Mouse (Mus musculus): Measurements from ENCODE around the gene Gm17428.
"Not testable (repeated sequence)": the region's sequence is repeated elsewhere in the genome, so short reads cannot be mapped to it uniquely, and the experiment has no call there.

The Gm17428 gene

GRCm38 (mm10) chr14:54976633-54977032 is at the start of gene Gm17428:
Gene Gm17428 (plus strand): TSS chr14:54976933.
- DNase-seq (ENCODE audit: low spot score in 2 of 2) = no peak

- DNase-seq (ENCODE audit: low spot score in 2 of 2) = no peak
Observed at GRCm38 (mm10) chr14:54927296-54927695, 49.4 kb upstream of the Gm17428 start.

- DNase-seq (ENCODE audit: low spot score in 2 of 2) = no peak
Observed at GRCm38 (mm10) chr14:54929801-54930200, 46.9 kb upstream of the Gm17428 start.

GRCm38 (mm10) chr14:54930431-54930830 is 46.3 kb upstream of the Gm17428 start:
- DNase-seq (ENCODE audit: low spot score in 2 of 2) = no peak

- DNase-seq (ENCODE audit: low spot score in 2 of 2) = no peak
Observed at GRCm38 (mm10) chr14:54932645-54933150, 44.0 kb upstream of the Gm17428 start, which contains the start of gene Il25. Gene Il25 (plus strand): TSS chr14:54932695.

GRCm38 (mm10) chr14:54935904-54936830 is 40.6 kb upstream of the Gm17428 start, which contains the start of gene Cmtm5:
Gene Cmtm5 (plus strand): TSS chr14:54936261.
- DNase-seq (ENCODE audit: low spot score in 2 of 2) = no peak

GRCm38 (mm10) chr14:54936831-54937160 is 39.9 kb upstream of the Gm17428 start:
- no peak for DNase-seq (ENCODE audit: low spot score in 2 of 2)

GRCm38 (mm10) chr14:54937361-54938182 is 39.2 kb upstream of the Gm17428 start:
- DNase-seq (ENCODE audit: low spot score in 2 of 2) = no peak

- no peak for DNase-seq (ENCODE audit: low spot score in 2 of 2)
Observed at GRCm38 (mm10) chr14:54938431-54939219, 38.1 kb upstream of the Gm17428 start.

- peak; percentile 19 to 57 for DNase-seq (ENCODE audit: low spot score in 2 of 2)
Observed at GRCm38 (mm10) chr14:54939434-54940175, 37.1 kb upstream of the Gm17428 start.

- DNase-seq (ENCODE audit: low spot score in 2 of 2) = no peak
Observed at GRCm38 (mm10) chr14:54940176-54940530, 36.6 kb upstream of the Gm17428 start.

- DNase-seq (ENCODE audit: low spot score in 2 of 2) = no peak
Observed at GRCm38 (mm10) chr14:54941024-54941978, 35.4 kb upstream of the Gm17428 start.

- DNase-seq (ENCODE audit: low spot score in 2 of 2) = no peak
Observed at GRCm38 (mm10) chr14:54942479-54942878, 34.3 kb upstream of the Gm17428 start.

GRCm38 (mm10) chr14:54943971-54944370 is 32.8 kb upstream of the Gm17428 start:
- DNase-seq (ENCODE audit: low spot score in 2 of 2) = no peak

GRCm38 (mm10) chr14:54944939-54945338 is 31.8 kb upstream of the Gm17428 start:
- DNase-seq (ENCODE audit: low spot score in 2 of 2) = no peak

- DNase-seq (ENCODE audit: low spot score in 2 of 2) = no peak
Observed at GRCm38 (mm10) chr14:54945975-54946704, 30.6 kb upstream of the Gm17428 start.

- not testable (repeated sequence) for DNase-seq (ENCODE audit: low spot score in 2 of 2)
Observed at GRCm38 (mm10) chr14:54947008-54947407, 29.7 kb upstream of the Gm17428 start.

- DNase-seq (ENCODE audit: low spot score in 2 of 2) = no peak
Observed at GRCm38 (mm10) chr14:54948781-54949180, 28.0 kb upstream of the Gm17428 start.

GRCm38 (mm10) chr14:54950493-54950892 is 26.2 kb upstream of the Gm17428 start:
- no peak for DNase-seq (ENCODE audit: low spot score in 2 of 2)
